Mouse (Mus musculus): ENCODE data around the gene Nckap5l. TPM values are rescaled to one million over a fixed set of nuclear protein-coding genes. Genes with fewer than 3 reads are reported as not detected.

Gene Nckap5l
- polyA plus RNA-seq, 1 experiment from 2014 or later, result 6.0 TPM

DNA sequence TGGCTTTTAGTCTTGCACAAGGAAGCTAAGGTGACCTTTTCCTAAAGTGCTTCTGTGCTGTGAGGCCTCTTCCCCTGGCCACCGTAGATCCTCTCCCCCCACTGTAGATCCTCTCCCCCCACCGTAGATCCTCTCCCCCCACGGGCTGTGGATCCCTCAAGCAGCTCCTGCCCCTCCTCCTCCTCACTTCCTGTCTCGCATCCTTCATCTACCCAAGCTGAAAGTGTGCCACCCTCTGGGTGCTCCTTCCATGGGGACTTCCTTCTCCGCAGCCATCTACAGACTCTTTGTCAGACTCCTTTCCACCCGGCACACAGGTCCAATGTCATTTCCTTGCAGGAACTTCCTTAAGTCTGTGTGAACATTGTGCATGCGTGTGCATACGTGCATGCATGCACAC is 27.2 kb downstream of the Nckap5l start:
- no peaks in the 10 kb centered on the region for H3K9me3 ChIP-seq (ENCODE audit: low read length)
- 52% methylated on average over 8 of the region's 8 CpGs for WGBS

DNA sequence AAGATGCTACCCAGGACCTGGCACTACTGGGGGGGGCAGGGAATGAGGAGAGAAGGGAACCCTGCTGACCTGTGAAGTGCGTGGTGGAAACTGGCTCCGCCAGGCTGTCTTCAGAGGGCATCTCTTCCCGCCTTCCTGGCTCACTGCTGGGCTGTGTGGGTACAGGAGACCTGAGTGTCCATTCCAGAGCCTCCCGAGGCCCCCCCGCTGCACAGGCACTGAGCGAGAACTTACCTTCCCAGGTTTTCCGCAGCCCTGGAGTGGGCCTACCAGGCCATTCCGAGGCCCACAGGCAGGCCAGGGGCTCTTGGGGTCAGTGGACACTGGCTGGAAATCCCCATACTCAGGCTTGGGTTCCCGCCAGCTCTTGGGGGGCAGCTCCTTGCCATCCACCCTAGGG is 33.7 kb downstream of the Nckap5l start:
- TF ChIP-seq CTCF (IDR thresholded peaks at IDR 0.05) (no peak), EP300 (IDR thresholded peaks at IDR 0.05) (no peak)
- ATAC-seq, result no peak
- Histone ChIP-seq H3K4me1 (ENCODE audit: insufficient read depth, low read depth, low read length) (peaks cover 11% of the 10 kb centered on the region), H3K36me3 (ENCODE audit: insufficient read depth, low read length) (peaks cover 16% of the 10 kb centered on the region; the same call in 1 of the 2 replicates), H3K9me3 (ENCODE audit: low read length) (no peaks in the 10 kb centered on the region), H3K4me3 (ENCODE audit: low read depth, low read length) (no peak overlapping the region), H3K27ac (ENCODE audit: low read length) (no peak overlapping the region), H3K9ac (replicated peaks; ENCODE audit: low read depth) (no peak overlapping the region), H3K4me2 (replicated peaks; ENCODE audit: low read depth, low read length) (no peak overlapping the region), H3K27me3 (replicated peaks; ENCODE audit: insufficient read depth, low read length) (no peaks in the 10 kb centered on the region)
- WGBS, result 90% methylated on average over 9 of the region's 9 CpGs
- DNase-seq (ENCODE audit: low spot score), result no peak

More for the DNA sequence above, 27.2 kb downstream of the Nckap5l start:
- Histone ChIP-seq H3K27me3 (replicated peaks; ENCODE audit: insufficient read depth, low read length) (no peaks in the 10 kb centered on the region), H3K4me2 (replicated peaks; ENCODE audit: low read depth, low read length) (no peak overlapping the region), H3K4me3 (ENCODE audit: low read depth, low read length) (no peak overlapping the region), H3K4me1 (ENCODE audit: insufficient read depth, low read depth, low read length) (0 out of 2 replicates have a peak, but pooled peaks cover 3% of the 10 kb centered on the region), H3K27ac (ENCODE audit: low read length) (no peak overlapping the region), H3K9ac (replicated peaks; ENCODE audit: low read depth) (no peak overlapping the region), H3K36me3 (ENCODE audit: insufficient read depth, low read length) (peaks cover 8% of the 10 kb centered on the region)
- DNase-seq (ENCODE audit: low spot score) (no peak), ATAC-seq (no peak)
- no peak for TF ChIP-seq CTCF (IDR thresholded peaks at IDR 0.05)
- no peak for TF ChIP-seq EP300 (IDR thresholded peaks at IDR 0.05)

DNA sequence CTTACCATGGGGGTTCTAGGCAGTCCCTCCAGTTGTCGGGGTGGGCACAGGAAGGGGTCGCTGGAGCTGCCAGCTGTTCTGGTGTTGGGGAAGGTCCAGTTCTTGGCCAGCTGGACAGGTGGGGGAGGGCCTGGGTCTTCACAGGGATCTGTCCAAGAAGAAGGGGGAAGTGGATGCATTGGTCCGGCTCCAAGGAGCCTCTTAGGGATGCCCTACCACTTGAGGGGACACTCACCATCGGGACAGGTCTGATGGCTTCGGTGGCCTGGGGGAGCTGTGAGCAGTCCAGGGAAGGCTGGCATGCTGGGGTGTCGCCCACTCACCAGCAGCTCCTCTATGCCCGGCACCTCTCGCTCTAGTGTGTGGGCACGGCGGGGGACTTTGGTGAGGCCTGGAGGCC is 34.4 kb downstream of the Nckap5l start:
- DNase-seq (ENCODE audit: low spot score) (no peak), ATAC-seq (no peak)
- no peak overlapping the region for H3K9ac ChIP-seq (replicated peaks; ENCODE audit: low read depth)
- no peaks in the 10 kb centered on the region for H3K27me3 ChIP-seq (replicated peaks; ENCODE audit: insufficient read depth, low read length)
- no peaks in the 10 kb centered on the region for H3K9me3 ChIP-seq (ENCODE audit: low read length)
- TF ChIP-seq EP300 (IDR thresholded peaks at IDR 0.05) (no peak), CTCF (IDR thresholded peaks at IDR 0.05) (no peak)
- H3K4me3 ChIP-seq (ENCODE audit: low read depth, low read length), result no peak overlapping the region
- H3K4me2 ChIP-seq (replicated peaks; ENCODE audit: low read depth, low read length), result no peak overlapping the region
- 84% methylated on average over 10 of the region's 10 CpGs for WGBS
- peaks cover 16% of the 10 kb centered on the region; the same call in 1 of the 2 replicates for H3K36me3 ChIP-seq (ENCODE audit: insufficient read depth, low read length)
- H3K4me1 ChIP-seq (ENCODE audit: insufficient read depth, low read depth, low read length), result peaks cover 11% of the 10 kb centered on the region
- H3K27ac ChIP-seq (ENCODE audit: low read length), result no peak overlapping the region

DNA sequence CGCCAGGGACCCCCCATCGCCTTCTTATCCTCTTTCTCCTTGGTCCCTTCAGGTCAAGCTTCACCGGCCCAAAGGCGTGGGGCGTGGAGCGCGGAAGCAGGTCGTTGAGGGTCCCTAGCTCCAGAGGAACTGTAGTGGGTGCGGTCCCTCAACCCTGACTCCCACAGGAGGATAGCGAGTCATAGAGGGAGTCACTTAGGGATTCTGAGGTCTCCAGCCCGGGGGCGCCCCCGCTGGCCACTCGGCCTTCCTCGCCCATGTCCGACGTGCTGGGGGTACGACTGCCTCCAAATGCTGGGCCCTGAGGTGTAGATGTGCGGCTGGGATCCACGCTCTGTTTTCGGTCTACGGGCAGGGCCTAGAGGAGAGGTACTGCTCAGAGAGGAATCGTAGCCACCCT is 35.0 kb downstream of the Nckap5l start:
- no peaks in the 10 kb centered on the region for H3K27me3 ChIP-seq (replicated peaks; ENCODE audit: insufficient read depth, low read length)
- ATAC-seq (no peak), DNase-seq (ENCODE audit: low spot score) (no peak)
- peaks cover 16% of the 10 kb centered on the region; the same call in 1 of the 2 replicates for H3K36me3 ChIP-seq (ENCODE audit: insufficient read depth, low read length)
- TF ChIP-seq CTCF (IDR thresholded peaks at IDR 0.05) (peak; percentile 29; the same call in 1 of the 2 replicates), EP300 (IDR thresholded peaks at IDR 0.05) (no peak)
- no peak overlapping the region for H3K4me3 ChIP-seq (ENCODE audit: low read depth, low read length)
- WGBS, result 91% methylated on average over 23 of the region's 23 CpGs
- no peak overlapping the region for H3K27ac ChIP-seq (ENCODE audit: low read length)
- H3K9ac ChIP-seq (replicated peaks; ENCODE audit: low read depth), result no peak overlapping the region
- H3K9me3 ChIP-seq (ENCODE audit: low read length), result no peaks in the 10 kb centered on the region
- no peak overlapping the region for H3K4me2 ChIP-seq (replicated peaks; ENCODE audit: low read depth, low read length)
- H3K4me1 ChIP-seq (ENCODE audit: insufficient read depth, low read depth, low read length), result peaks cover 11% of the 10 kb centered on the region

DNA sequence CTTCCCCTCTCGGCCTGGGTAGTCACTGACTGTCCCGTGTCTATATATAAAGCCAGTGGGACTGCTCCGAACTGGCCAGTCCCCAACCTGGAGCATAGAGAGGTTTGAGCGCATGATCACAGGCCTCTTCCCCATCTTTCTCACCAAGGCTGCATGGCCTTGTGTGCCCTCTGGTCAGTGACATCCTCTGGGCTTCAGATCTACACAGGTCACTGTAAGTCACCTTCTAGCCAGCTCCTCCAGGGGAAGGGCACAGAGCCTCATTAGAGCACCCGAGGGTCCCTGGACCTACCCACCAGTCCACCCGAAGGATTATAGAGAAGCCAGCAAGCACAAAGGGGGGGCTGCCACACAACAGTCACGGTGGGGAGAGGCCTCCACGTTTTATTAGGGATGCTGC is 35.9 kb downstream of the Nckap5l start:
- Histone ChIP-seq H3K4me1 (ENCODE audit: insufficient read depth, low read depth, low read length) (peaks cover 11% of the 10 kb centered on the region), H3K27ac (ENCODE audit: low read length) (peak overlapping the region; percentile 94), H3K27me3 (replicated peaks; ENCODE audit: insufficient read depth, low read length) (no peaks in the 10 kb centered on the region), H3K4me2 (replicated peaks; ENCODE audit: low read depth, low read length) (no peak overlapping the region), H3K4me3 (ENCODE audit: low read depth, low read length) (no peak overlapping the region), H3K9ac (replicated peaks; ENCODE audit: low read depth) (no peak overlapping the region), H3K36me3 (ENCODE audit: insufficient read depth, low read length) (0 out of 2 replicates have a peak, but pooled peaks cover 8% of the 10 kb centered on the region), H3K9me3 (ENCODE audit: low read length) (no peaks in the 10 kb centered on the region)
- no peak for TF ChIP-seq CTCF (IDR thresholded peaks at IDR 0.05)
- no peak for TF ChIP-seq EP300 (IDR thresholded peaks at IDR 0.05)
- DNase-seq (ENCODE audit: low spot score) (no peak), ATAC-seq (no peak)
- 75% methylated on average over 8 of the region's 8 CpGs for WGBS

DNA sequence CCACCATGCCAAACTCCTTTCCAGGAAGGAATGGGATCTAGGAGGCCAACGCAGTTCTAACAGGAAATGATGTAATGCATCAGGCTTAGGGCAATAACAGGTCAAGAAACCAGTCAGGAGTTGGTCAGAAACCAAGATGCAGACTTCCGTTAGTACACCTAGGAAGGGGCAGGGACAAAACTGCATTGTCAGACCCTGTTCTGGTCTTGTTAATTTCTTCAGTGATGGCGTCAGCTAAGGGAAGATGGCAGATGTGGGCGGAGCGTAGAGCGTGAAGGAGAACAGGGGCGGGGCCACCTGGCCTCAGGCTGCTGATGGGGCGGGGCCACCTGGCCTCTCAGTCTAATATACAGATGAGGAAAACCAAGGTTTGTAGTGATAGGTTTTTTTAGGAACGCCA is 36.4 kb downstream of the Nckap5l start:
- ATAC-seq (peak; percentile 59), DNase-seq (ENCODE audit: low spot score) (peak; percentile 85)
- Histone ChIP-seq H3K4me3 (ENCODE audit: low read depth, low read length) (no peak overlapping the region), H3K36me3 (ENCODE audit: insufficient read depth, low read length) (0 out of 2 replicates have a peak, but pooled peaks cover 8% of the 10 kb centered on the region), H3K4me1 (ENCODE audit: insufficient read depth, low read depth, low read length) (peaks cover 11% of the 10 kb centered on the region), H3K27ac (ENCODE audit: low read length) (peak overlapping the region; percentile 94), H3K9ac (replicated peaks; ENCODE audit: low read depth) (no peak overlapping the region), H3K4me2 (replicated peaks; ENCODE audit: low read depth, low read length) (peak overlapping the region; percentile 45; the same call in 1 of the 2 replicates), H3K9me3 (ENCODE audit: low read length) (no peaks in the 10 kb centered on the region), H3K27me3 (replicated peaks; ENCODE audit: insufficient read depth, low read length) (no peaks in the 10 kb centered on the region)
- TF ChIP-seq EP300 (IDR thresholded peaks at IDR 0.05), result no peak
- no peak for TF ChIP-seq CTCF (IDR thresholded peaks at IDR 0.05)
- WGBS, result 54% methylated on average over 9 of the region's 9 CpGs
